Mouse (Mus musculus): Measurements from ENCODE around the gene Dapk1. TPM values are rescaled to one million over a fixed set of nuclear protein-coding genes. Genes with fewer than 3 reads are reported as not detected.

Gene Dapk1
- total RNA-seq, 4 experiments from 2014 or later = 26.5 to 33.0 (median 29.5) TPM

GRCm38 (mm10) chr13:60695186-60695980 lies 93.6 kb downstream of the Dapk1 start:
- no peak for DNase-seq (ENCODE audit: low spot score)

GRCm38 (mm10) chr13:60696323-60696722 lies 94.6 kb downstream of the Dapk1 start:
- no peak for DNase-seq (ENCODE audit: low spot score)

GRCm38 (mm10) chr13:60696741-60697140 lies 95.0 kb downstream of the Dapk1 start:
- no peak for DNase-seq (ENCODE audit: low spot score)

- DNase-seq (ENCODE audit: low spot score) = no peak
These were observed 96.3 kb downstream of the Dapk1 start for GRCm38 (mm10) chr13:60698021-60698420.

- peak; percentile 45 for DNase-seq (ENCODE audit: low spot score)
These were observed 100.0 kb downstream of the Dapk1 start for GRCm38 (mm10) chr13:60701671-60702171.

GRCm38 (mm10) chr13:60707541-60708468 lies 106.1 kb downstream of the Dapk1 start:
- DNase-seq (ENCODE audit: low spot score) = no peak

GRCm38 (mm10) chr13:60709136-60709535 lies 107.4 kb downstream of the Dapk1 start:
- no peak for DNase-seq (ENCODE audit: low spot score)

- no peak for DNase-seq (ENCODE audit: low spot score)
These were observed 109.2 kb downstream of the Dapk1 start for GRCm38 (mm10) chr13:60710963-60711362.

- no peak for DNase-seq (ENCODE audit: low spot score)
These were observed 111.8 kb downstream of the Dapk1 start for GRCm38 (mm10) chr13:60713537-60713936.

GRCm38 (mm10) chr13:60716107-60716506 lies 114.4 kb downstream of the Dapk1 start:
- DNase-seq (ENCODE audit: low spot score) = no peak

GRCm38 (mm10) chr13:60717421-60717820 lies 115.7 kb downstream of the Dapk1 start:
- DNase-seq (ENCODE audit: low spot score) = no peak

GRCm38 (mm10) chr13:60719581-60719980 lies 117.8 kb downstream of the Dapk1 start:
- DNase-seq (ENCODE audit: low spot score) = no peak

GRCm38 (mm10) chr13:60722763-60723162 lies 121.0 kb downstream of the Dapk1 start:
- no peak for DNase-seq (ENCODE audit: low spot score)

GRCm38 (mm10) chr13:60728276-60729054 lies 126.7 kb downstream of the Dapk1 start:
- DNase-seq (ENCODE audit: low spot score) = no peak

- no peak for DNase-seq (ENCODE audit: low spot score)
These were observed 127.3 kb downstream of the Dapk1 start for GRCm38 (mm10) chr13:60729055-60729402.

GRCm38 (mm10) chr13:60730587-60730986 lies 128.8 kb downstream of the Dapk1 start:
- no peak for DNase-seq (ENCODE audit: low spot score)

- no peak for DNase-seq (ENCODE audit: low spot score)
These were observed 129.3 kb downstream of the Dapk1 start for GRCm38 (mm10) chr13:60731001-60731400.

- DNase-seq (ENCODE audit: low spot score) = no peak
These were observed 133.6 kb downstream of the Dapk1 start for GRCm38 (mm10) chr13:60735306-60735705.

- DNase-seq (ENCODE audit: low spot score) = no peak
These were observed 134.8 kb downstream of the Dapk1 start for GRCm38 (mm10) chr13:60736421-60737105.

GRCm38 (mm10) chr13:60737632-60738324 lies 136.0 kb downstream of the Dapk1 start:
- peak; percentile 92 for DNase-seq (ENCODE audit: low spot score)
